In the genomic region with DNA sequence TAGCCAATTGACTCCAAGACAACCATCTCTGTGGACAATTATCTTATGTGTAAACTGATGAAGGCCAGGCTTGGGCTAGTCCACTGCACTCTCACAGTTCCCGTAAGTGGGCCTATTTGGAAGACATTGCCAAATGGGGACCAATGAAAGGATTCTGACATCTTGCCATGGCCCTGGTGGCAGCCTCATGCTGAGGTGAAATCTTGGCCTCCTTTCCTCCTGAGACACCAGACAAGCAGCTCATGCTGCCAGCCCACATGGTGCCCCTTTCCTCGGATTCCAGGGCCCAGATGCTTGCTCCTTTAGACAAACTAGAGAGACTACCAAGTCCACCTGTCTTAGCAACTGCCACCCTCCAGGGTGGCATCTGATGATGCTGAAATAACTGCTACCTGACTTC, we compare ENCODE assay signal across 23 mouse cellular contexts. TPM values are rescaled to one million over a fixed set of nuclear protein-coding genes. Genes with fewer than 3 reads are reported as not detected.
DNase-seq lines count a peak whose midpoint lies in the region; ATAC-seq and TF ChIP-seq lines count a peak whose summit lies in the region.
"Had no signal": no experiment of that assay in that cellular context is flagged by ENCODE, and none has a peak within 500 bp of the region (broad histone marks: within the 10 kb centered on the region; RNA-seq: fewer than 3 reads in every experiment).

No protein-coding gene starts in this region.

- H3K36me3 ChIP-seq in stomach, postnatal 0 days (ENCODE audit: control insufficient read depth, insufficient read depth, low read length), result no peaks in the 10 kb centered on the region
- H3K36me3 ChIP-seq: embryonic facial prominence, embryonic 10.5 days; embryonic facial prominence, embryonic 12.5 days; forebrain, embryonic 15.5 days had no signal

- H3K4me1 ChIP-seq in stomach, postnatal 0 days (replicated peaks; ENCODE audit: control insufficient read depth, insufficient read depth), result no peaks in the 10 kb centered on the region
- H3K4me1 ChIP-seq: embryonic facial prominence, embryonic 12.5 days; forebrain, embryonic 13.5 days; forebrain, embryonic 15.5 days had no signal

- H3K4me3 ChIP-seq in stomach, postnatal 0 days (ENCODE audit: low read depth, low read length), result no peak overlapping the region
- H3K4me3 ChIP-seq: embryonic facial prominence, embryonic 10.5 days; embryonic facial prominence, embryonic 12.5 days; forebrain, embryonic 13.5 days; forebrain, embryonic 15.5 days had no signal

- no peaks in the 10 kb centered on the region for H3K9me3 ChIP-seq in stomach, postnatal 0 days (ENCODE audit: control insufficient read depth, low read length)
- H3K9me3 ChIP-seq: embryonic facial prominence, embryonic 10.5 days; embryonic facial prominence, embryonic 12.5 days; forebrain, embryonic 13.5 days; forebrain, embryonic 15.5 days; G1E had no signal

- TF ChIP-seq EP300 in stomach, postnatal 0 days (optimal IDR thresholded peaks at IDR 0.05), result no peak

- WGBS in stomach, postnatal 0 days, result 73% methylated on average over 2 of the region's 2 CpGs

- H3K27ac ChIP-seq in stomach, postnatal 0 days (replicated peaks), result no peak overlapping the region
- H3K27ac ChIP-seq: embryonic facial prominence, embryonic 10.5 days; embryonic facial prominence, embryonic 12.5 days; forebrain, embryonic 13.5 days; forebrain, embryonic 15.5 days had no signal

- H3K27me3 ChIP-seq in stomach, postnatal 0 days (ENCODE audit: control insufficient read depth, insufficient read depth, low read length), result no peaks in the 10 kb centered on the region
- H3K27me3 ChIP-seq: CH12.LX; embryonic facial prominence, embryonic 12.5 days; forebrain, embryonic 13.5 days; forebrain, embryonic 15.5 days had no signal

- no peak for TF ChIP-seq CTCF in stomach, postnatal 0 days (IDR thresholded peaks at IDR 0.05; ENCODE audit: low read depth)

- ATAC-seq in stomach, postnatal 0 days (ENCODE audit: low FRiP score, low TSS enrichment), result no peak
- ATAC-seq: activated CD4-positive, CD25-positive, alpha-beta regulatory T cell, adult 4 months; CD4-positive, CD25-positive, alpha-beta regulatory T cell, adult 4 months; forebrain, embryonic 13.5 days; forebrain, embryonic 15.5 days; forebrain, postnatal 0 days; Patski had no signal

- DNase-seq in cerebellum, postnatal 10 days, result peak; percentile 46 to 59
- DNase-seq in cerebellum, adult 11 months, result no peak
- DNase-seq in heart, adult 11 months, result peak; percentile 79
- DNase-seq in heart, adult 8-10 months (ENCODE audit: low spot score), result no peak
- peak; percentile 35 for DNase-seq in left cerebral cortex, postnatal 4 days
- no peak for DNase-seq in left cerebral cortex, adult 11 months (ENCODE audit: low spot score)
- DNase-seq in stomach, postnatal 0 days (ENCODE audit: low spot score), result no peak
- DNase-seq: adrenal gland, adult 2 months; adrenal gland, postnatal 14 days; adrenal gland, postnatal 36 days; B cell, adult 2 months; cerebellum, adult 2 months; cerebellum, adult 9-10 months; forebrain, postnatal 0 days had no signal

- no peak overlapping the region for H3K4me2 ChIP-seq in stomach, postnatal 0 days (replicated peaks; ENCODE audit: low read depth)
- H3K4me2 ChIP-seq: embryonic facial prominence, embryonic 12.5 days; forebrain, embryonic 13.5 days; forebrain, embryonic 15.5 days had no signal

- intact Hi-C loops in left cerebral cortex, postnatal 4 days (cut with DNase I), result no loop called here

- H3K9ac ChIP-seq in stomach, postnatal 0 days (ENCODE audit: low read length), result no peak overlapping the region
- H3K9ac ChIP-seq: embryonic facial prominence, embryonic 12.5 days; forebrain, embryonic 13.5 days; forebrain, embryonic 15.5 days; forebrain, postnatal 0 days had no signal

RNA-seq across cellular contexts. Expression of a gene that starts 9.6 kb away (rescaled TPM):
- 100 to 1,000 TPM; 586 to 697 (median 628) TPM for total RNA-seq in heart, adult 8-10 months (2022)
- 100 to 1,000 TPM; 842 to 903 TPM for total RNA-seq in left cerebral cortex, postnatal 4 days (2021)
- polyA plus RNA-seq in stomach, postnatal 0 days (2015; fragmentation: Nextera tagmentation; extraction: Ambion mirVana), result 2,380 and 2,431 TPM in 2 replicates

RNA-seq across cellular contexts. Expression of a gene that starts 20.1 kb away (rescaled TPM):
- under 1 TPM; 0.20 to 0.53 (median 0.36) TPM for total RNA-seq in heart, adult 8-10 months (2022)
- total RNA-seq in left cerebral cortex, postnatal 4 days (2021), result 1 to 10 TPM; 3.0 to 3.6 TPM
- polyA plus RNA-seq in stomach, postnatal 0 days (2015; fragmentation: Nextera tagmentation; extraction: Ambion mirVana), result 0.17 and 0.29 TPM in 2 replicates
- polyA plus RNA-seq: G1E had no signal

RNA-seq across cellular contexts. Expression of a gene that starts 35.0 kb away (rescaled TPM):
- 1 to 10 TPM in 3 of 4 experiments, under 1 TPM in 1; 0.98 to 1.5 (median 1.1) TPM for total RNA-seq in heart, adult 8-10 months (2022)
- 1 to 10 TPM; 6.4 to 7.1 TPM for total RNA-seq in left cerebral cortex, postnatal 4 days (2021)
- 4.1 and 4.8 TPM in 2 replicates for polyA plus RNA-seq in stomach, postnatal 0 days (2015; fragmentation: Nextera tagmentation; extraction: Ambion mirVana)

RNA-seq across cellular contexts. Expression of a gene that starts 35.1 kb away (rescaled TPM):
- 1 to 10 TPM; 8.5 to 10.0 (median 9.0) TPM for total RNA-seq in heart, adult 8-10 months (2022)
- total RNA-seq in left cerebral cortex, postnatal 4 days (2021), result 10 to 100 TPM; 28.9 to 35.8 TPM
- 4.9 and 5.3 TPM in 2 replicates for polyA plus RNA-seq in stomach, postnatal 0 days (2015; fragmentation: Nextera tagmentation; extraction: Ambion mirVana)

RNA-seq across cellular contexts. Expression of a gene that starts 43.8 kb away (rescaled TPM):
- total RNA-seq in heart, adult 8-10 months (2022), result 10 to 100 TPM; 77.2 to 97.7 (median 87.6) TPM
- total RNA-seq in left cerebral cortex, postnatal 4 days (2021), result 1 to 10 TPM; 8.3 to 8.5 TPM
- 3.2 and 3.5 TPM in 2 replicates for polyA plus RNA-seq in stomach, postnatal 0 days (2015; fragmentation: Nextera tagmentation; extraction: Ambion mirVana)

Comparison
In these comparisons a context has a peak if more than half of its experiments do, and no peak if none do; other contexts are left out.
1. DNase-seq: peak in cerebellum, postnatal 10 days (2 of 2), heart, adult 11 months (single experiment) and left cerebral cortex, postnatal 4 days (single experiment); none in cerebellum, adult 11 months (single experiment), heart, adult 8-10 months (single experiment), left cerebral cortex, adult 11 months (single experiment) and stomach, postnatal 0 days (single experiment).